28 mouse cellular contexts compared by ENCODE assay signal in genomic region chr11:50333181-50333580, GRCm38 (mm10). TPM values are rescaled to one million over a fixed set of nuclear protein-coding genes. Genes with fewer than 3 reads are reported as not detected.
DNase-seq lines count a peak whose midpoint lies in the region; ATAC-seq and TF ChIP-seq lines count a peak whose summit lies in the region.
"Had no signal": no experiment of that assay in that cellular context is flagged by ENCODE, and none has a peak within 500 bp of the region (broad histone marks: within the 10 kb centered on the region; RNA-seq: fewer than 3 reads in every experiment).

No protein-coding gene starts in this region.

- peak overlapping the region; percentile 66 for H3K27ac ChIP-seq in gastrocnemius, adult 2 months
- H3K27ac ChIP-seq: embryonic facial prominence, embryonic 13.5 days; forebrain, embryonic 12.5 days; heart, adult 2 months; hindbrain, embryonic 10.5 days; hindbrain, embryonic 14.5 days; kidney, embryonic 15.5 days had no signal

- intact Hi-C loops in gastrocnemius, adult 2 months (cut with DNase I) = no loop called here
- intact Hi-C loops in gastrocnemius, postnatal 14 days (cut with DNase I; ENCODE audit: low total_unique reads) = no loop called here

- no peak for ATAC-seq in inflammation-experienced regulatory T-cells, adult 6 months
- ATAC-seq: activated CD4-positive, CD25-positive, alpha-beta regulatory T cell, adult 4 months; forebrain, embryonic 16.5 days; intestine, embryonic 16.5 days; Patski had no signal

- TF ChIP-seq CTCF in gastrocnemius, adult 2 months (IDR thresholded peaks at IDR 0.05) = no peak

- no peak overlapping the region for H3K4me3 ChIP-seq in gastrocnemius, adult 2 months
- H3K4me3 ChIP-seq: embryonic facial prominence, embryonic 13.5 days; forebrain, embryonic 12.5 days; heart, adult 2 months; heart, embryonic 12.5 days; hindbrain, embryonic 10.5 days; kidney, embryonic 15.5 days had no signal

- peak; percentile 20 for DNase-seq in adrenal gland, postnatal 25 days
- DNase-seq in adrenal gland, adult (ENCODE audit: inconsistent age in 2 of 2, low spot score in 1 of 2) = no peak
- peak; percentile 86 for DNase-seq in heart, adult 11 months
- DNase-seq in heart, adult 9 months (ENCODE audit: low spot score in 2 of 2) = no peak
- DNase-seq in gastrocnemius, adult 2 months = peak; percentile 75
- DNase-seq in gastrocnemius, postnatal 14 days = peak; percentile 57
- DNase-seq in frontal cortex, postnatal 36 days (ENCODE audit: low spot score in 2 of 2) = no peak
- DNase-seq: cerebellum, adult 11 months; cerebellum, adult 9-11 months; heart, adult 2 months; kidney, adult 2 months had no signal

RNA-seq across cellular contexts. Expression of gene Canx, which starts 7.7 kb away (rescaled TPM):
- total RNA-seq in adrenal gland, postnatal 25 days (2021) = 362 and 433 TPM in 2 replicates
- 100 to 1,000 TPM in 1 of 2 experiments, 10 to 100 TPM in 1; 94.2 to 123 TPM for total RNA-seq in gastrocnemius, adult 2 months (2021)
- total RNA-seq in gastrocnemius, postnatal 14 days (2021) = 100 to 1,000 TPM; 104 to 133 TPM
- polyA plus RNA-seq in inflammation-experienced regulatory T-cells, adult 6 months (2017; shearing (Covaris generic)) = 100 to 1,000 TPM; 189 to 258 (median 196) TPM

RNA-seq across cellular contexts. Expression of gene Cby3, which starts 21.1 kb away (rescaled TPM):
- total RNA-seq in adrenal gland, postnatal 25 days (2021) = not detected in 2 replicates
- total RNA-seq in gastrocnemius, adult 2 months (2021) = not detected
- total RNA-seq in gastrocnemius, postnatal 14 days (2021) = not detected
- polyA plus RNA-seq in inflammation-experienced regulatory T-cells, adult 6 months (2017; shearing (Covaris generic)) = not detected
- total RNA-seq: adrenal gland, postnatal 36 days; CH12.LX; common myeloid progenitor, adult 5-6 weeks; gastrocnemius, postnatal 36 days; heart, adult 2 months; heart, postnatal 25 days had no signal
- polyA plus RNA-seq: activated CD4-positive, CD25-positive, alpha-beta regulatory T cell, adult 4 months; forebrain, embryonic 12.5 days; heart, embryonic 16.5 days; Patski had no signal

RNA-seq across cellular contexts. Expression of gene Maml1, which starts 41.1 kb away (rescaled TPM):
- total RNA-seq in adrenal gland, postnatal 25 days (2021) = 28.4 and 29.5 TPM in 2 replicates
- 1 to 10 TPM; 6.6 to 7.1 TPM for total RNA-seq in gastrocnemius, adult 2 months (2021)
- 1 to 10 TPM; 9.0 to 9.1 TPM for total RNA-seq in gastrocnemius, postnatal 14 days (2021)
- polyA plus RNA-seq in inflammation-experienced regulatory T-cells, adult 6 months (2017; shearing (Covaris generic)) = 1 to 10 TPM; 2.9 to 4.9 (median 4.8) TPM

RNA-seq across cellular contexts. Expression of gene Hnrnph1, which starts 43.6 kb away (rescaled TPM):
- total RNA-seq in adrenal gland, postnatal 25 days (2021) = 310 and 324 TPM in 2 replicates
- total RNA-seq in gastrocnemius, adult 2 months (2021) = 100 to 1,000 TPM; 109 to 114 TPM
- total RNA-seq in gastrocnemius, postnatal 14 days (2021) = 10 to 100 TPM; 77.9 to 81.6 TPM
- polyA plus RNA-seq in inflammation-experienced regulatory T-cells, adult 6 months (2017; shearing (Covaris generic)) = 100 to 1,000 TPM; 155 to 240 (median 214) TPM

Comparison
In these comparisons a context has a peak if more than half of its experiments do, and no peak if none do; other contexts are left out.
1. DNase-seq: peak in adrenal gland, postnatal 25 days (single experiment), heart, adult 11 months (single experiment), gastrocnemius, adult 2 months (single experiment) and gastrocnemius, postnatal 14 days (single experiment); none in adrenal gland, adult (0 of 2), heart, adult 9 months (0 of 2) and frontal cortex, postnatal 36 days (0 of 2).